Mouse (Mus musculus): ENCODE measurements around the gene Rela.

The Rela gene

DNA sequence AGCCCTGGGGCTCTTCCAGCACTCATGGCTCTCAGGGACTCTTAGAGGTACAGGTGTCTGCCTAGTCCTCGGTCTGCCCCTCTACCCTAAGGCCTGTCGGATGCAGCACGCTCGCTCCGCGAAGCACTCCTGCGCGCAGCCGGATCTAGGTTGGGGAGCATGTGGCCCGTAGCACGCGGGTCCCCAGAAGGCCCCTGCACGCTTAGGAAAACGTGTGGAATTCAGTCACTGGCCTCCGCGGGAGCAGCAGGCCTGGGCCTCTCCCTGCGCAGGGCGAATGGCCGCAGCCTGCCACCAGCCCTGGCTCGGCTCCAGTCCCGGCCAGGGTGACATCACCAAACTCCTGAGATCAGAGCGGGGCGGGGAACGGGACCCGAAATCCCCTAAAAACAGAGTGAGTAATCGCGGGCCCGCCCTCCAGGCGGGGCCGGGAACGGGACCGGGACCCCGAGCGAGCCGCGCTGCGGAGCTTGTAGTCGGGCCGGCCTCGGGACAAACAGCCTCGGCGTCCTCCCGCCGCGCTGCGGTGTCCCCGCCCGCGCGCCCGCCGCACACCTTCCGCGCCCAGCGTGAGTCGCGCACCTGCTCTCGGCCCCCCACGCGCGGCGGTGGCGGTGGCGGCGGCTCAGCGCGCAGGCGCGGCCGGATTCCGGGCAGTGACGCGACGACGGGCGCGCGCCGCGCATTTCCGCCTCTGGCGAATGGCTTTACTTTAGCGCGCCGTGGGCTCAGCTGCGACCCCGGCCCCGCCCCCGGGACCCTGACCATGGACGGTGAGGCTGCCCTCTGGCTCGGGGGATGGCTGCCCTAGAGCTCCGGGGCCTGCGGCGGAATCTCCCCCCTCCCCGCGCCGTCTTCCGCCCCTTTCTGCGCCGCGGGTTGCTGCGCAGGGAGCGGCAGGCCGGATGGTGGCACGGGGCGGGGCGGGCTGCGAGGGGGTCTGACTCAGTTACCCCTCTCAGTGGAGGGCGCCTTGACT, at the start of gene Rela:
Rela (plus strand) TSS at position 415 of the 979 bp plus-strand sequence.
- DNase-seq: peak; percentile 95

DNA sequence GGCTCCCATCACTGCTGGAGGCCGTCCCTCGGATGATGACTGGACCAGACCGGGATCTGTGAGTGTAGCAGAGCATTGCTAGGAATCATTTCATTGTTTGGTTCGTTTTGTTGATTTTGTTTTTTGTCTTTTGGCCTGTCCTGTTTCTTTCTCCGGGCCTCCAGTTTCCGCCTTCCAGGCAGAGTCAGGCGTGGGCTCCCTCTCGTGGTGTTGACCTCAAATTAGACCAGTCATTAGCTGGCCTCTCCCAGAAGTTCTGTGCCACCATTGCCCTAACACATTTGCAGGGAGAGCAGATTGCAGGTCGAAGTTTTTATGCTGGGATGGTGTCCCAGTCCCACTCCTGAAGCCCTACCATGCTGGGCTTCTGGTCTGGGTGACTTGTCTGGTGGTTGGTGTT, 48.1 kb upstream of the Rela start:
- DNase-seq: no peak

- DNase-seq: no peak
Observed at GRCm38 (mm10) chr19:5591888-5592287, 45.4 kb upstream of the Rela start.

DNA sequence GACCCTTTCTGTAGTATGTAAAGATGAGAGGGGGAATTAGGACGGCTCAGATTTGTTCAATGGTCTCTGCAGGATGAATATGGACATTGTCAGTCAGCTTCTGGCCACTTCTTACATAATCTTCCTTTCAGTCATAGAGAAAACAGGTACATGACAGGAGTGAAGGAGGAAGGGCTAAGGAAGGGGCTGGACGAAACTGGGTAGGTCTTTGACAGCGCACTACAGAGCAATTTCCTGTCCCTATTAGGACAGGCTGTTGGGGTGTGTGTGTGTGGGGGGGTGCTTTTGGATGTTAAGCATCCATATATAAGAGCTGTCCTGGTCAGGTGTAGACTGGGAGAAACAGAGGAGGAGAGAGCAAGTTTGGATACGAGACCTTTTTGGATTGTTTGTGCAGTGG, 38.1 kb upstream of the Rela start:
- DNase-seq: no peak

DNA sequence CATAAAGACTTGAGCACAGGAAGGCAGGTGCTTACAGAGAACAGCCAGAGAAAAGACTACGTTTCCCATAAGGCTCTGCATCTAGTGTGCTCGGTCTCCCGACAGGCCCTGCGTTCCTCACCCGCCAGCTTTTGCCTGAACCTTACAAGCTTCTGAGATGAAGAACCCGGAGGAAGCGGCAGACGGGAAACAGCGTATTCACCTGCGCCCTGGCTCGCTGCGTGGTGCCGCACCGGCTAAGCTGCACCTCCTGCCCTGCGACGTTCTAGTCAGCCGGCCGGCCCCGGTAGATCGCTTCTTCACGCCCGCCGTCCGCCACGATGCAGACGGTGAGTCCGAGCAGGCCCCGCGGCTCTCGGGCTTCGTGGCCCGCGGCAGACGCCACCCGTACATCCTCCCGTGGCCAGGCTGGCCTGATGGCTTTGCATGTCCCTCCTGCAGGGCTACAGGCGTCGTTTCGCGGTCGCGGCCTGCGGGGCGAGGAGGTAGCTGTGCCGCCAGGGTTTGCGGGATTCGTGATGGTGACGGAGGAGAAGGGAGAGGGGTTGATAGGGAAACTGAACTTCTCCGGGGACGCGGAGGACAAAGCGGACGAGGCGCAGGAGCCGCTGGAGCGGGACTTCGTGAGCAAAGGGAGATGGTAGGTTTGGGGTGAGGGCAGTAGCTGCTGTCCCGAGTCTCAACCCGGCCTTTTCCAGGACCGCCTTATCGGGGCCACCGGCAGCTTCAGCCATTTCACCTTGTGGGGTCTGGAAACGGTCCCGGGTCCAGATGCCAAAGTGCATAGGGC, 35.3 kb upstream of the Rela start, which contains the start of gene Rnaseh2c:
Rnaseh2c (plus strand) TSS at position 122 of the 790 bp plus-strand sequence.
- peak; percentile 80 to 81 for DNase-seq

DNA sequence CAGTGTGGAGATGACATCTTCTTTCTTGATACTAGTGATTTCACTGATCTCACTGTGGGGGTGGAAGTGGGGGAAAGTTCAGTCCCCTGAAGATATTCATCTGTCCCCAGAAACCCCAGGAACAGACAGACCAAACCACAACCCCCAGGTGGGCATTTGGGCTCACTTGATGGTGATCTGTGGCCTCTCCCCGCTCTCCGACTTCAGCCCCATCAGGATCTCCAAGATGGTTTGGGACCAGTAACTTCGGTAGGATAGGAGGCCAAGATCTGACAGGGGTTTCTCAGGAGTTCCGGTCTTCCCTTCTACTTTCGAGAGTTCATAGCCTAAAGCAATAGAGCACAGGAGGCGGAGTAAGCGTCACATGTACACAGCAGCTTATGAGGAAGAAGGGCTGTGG, 33.6 kb upstream of the Rela start:
- no peak for DNase-seq

GRCm38 (mm10) chr19:5605126-5605525, 32.2 kb upstream of the Rela start:
- no peak for DNase-seq

- DNase-seq: no peak
Observed at GRCm38 (mm10) chr19:5606196-5606595, 31.1 kb upstream of the Rela start.

GRCm38 (mm10) chr19:5607705-5608410, 29.4 kb upstream of the Rela start:
- DNase-seq: no peak

GRCm38 (mm10) chr19:5608707-5609106, 28.6 kb upstream of the Rela start:
- DNase-seq: peak in 1 of 2 experiments; percentile 26

- no peak for DNase-seq
Observed at GRCm38 (mm10) chr19:5609171-5609546, 28.1 kb upstream of the Rela start.

DNA sequence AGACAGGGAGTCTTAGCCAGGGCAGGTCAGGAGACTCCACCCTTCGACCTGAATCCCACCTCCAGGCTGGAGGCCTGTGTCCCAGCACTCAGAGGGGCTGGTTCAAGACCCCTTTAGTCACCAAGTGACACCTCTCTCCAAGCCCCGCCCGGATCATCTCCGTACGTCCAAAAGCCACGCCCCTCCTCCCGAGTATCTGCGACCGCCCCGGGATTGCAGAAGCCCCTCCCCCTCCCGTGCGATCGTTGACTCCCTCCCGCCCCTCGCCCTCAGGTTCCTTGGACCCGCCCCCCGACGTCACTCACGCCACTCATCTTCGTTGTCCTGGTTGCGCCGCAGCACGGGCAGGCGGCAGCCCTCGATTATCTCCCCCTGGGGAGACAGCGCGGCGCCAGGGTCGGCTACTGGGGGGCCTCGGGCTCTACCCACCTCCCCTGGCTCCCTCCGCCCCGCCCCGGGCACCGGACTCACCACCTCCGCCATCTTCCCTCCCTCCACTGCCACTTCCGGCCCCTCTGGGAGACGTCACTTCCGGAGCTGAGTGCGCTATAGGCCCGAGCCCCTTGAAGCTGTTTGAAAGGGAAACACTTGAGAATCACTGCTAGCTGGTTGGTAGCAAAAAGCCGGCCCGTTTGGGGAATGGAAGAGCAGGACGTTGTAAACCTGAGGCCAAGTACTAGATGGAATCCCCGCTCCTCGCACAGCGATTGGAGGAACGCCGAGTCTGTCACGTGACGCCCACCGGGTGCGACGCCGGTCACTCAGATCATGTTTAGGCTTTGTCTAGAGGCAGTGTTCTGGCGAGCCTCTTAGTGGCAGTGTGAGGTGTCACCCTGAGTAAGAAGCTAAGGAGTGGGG, 27.5 kb upstream of the Rela start, which contains the start of gene Kat5:
Kat5 (minus strand) TSS at position 691 of the 858 bp plus-strand sequence.
- peak; percentile 89 to 94 for DNase-seq

DNA sequence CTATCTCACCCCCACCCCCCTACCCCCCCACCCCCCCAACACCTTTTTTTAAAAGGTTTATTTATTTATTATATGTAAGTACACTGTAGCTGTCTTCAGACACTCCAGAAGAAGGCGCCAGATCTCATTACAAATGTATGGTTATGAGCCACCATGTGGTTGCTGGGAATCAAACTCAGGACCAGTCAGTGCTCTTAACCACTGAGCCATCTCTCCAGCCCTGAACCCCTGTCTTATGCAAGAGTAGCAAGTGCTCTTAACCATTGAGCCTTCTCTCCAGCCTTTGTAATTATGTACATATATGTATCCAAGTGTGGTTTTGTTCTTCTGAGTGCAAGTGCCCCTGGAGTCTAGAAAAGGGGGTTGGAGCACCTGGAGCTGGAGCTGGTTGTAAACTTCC, 25.3 kb upstream of the Rela start:
- DNase-seq: no peak

GRCm38 (mm10) chr19:5612762-5613411, 24.4 kb upstream of the Rela start:
- DNase-seq: no peak

- DNase-seq: no peak
Observed at GRCm38 (mm10) chr19:5614953-5615352, 22.3 kb upstream of the Rela start.

GRCm38 (mm10) chr19:5620007-5620406, 17.3 kb upstream of the Rela start:
- DNase-seq: no peak

DNA sequence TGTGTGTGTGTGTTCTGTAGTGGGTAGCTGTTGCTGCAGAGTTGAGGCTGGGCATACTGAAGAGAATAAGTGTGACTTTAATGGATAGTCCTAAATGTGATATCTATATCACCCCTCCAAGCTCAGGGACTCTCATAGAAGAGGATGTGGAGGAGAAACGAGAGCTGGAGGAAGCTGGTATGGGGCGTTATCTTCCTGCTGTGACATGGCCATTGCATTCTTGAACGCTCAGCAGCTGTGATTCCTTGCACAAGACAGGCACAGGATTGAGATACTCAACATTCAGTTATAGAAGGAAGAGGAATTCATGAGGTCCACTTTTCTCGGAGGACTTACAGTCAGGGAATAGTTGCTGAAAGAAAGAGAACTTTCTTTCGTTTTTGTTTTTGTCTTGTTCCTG, 15.4 kb upstream of the Rela start:
- DNase-seq: no peak

DNA sequence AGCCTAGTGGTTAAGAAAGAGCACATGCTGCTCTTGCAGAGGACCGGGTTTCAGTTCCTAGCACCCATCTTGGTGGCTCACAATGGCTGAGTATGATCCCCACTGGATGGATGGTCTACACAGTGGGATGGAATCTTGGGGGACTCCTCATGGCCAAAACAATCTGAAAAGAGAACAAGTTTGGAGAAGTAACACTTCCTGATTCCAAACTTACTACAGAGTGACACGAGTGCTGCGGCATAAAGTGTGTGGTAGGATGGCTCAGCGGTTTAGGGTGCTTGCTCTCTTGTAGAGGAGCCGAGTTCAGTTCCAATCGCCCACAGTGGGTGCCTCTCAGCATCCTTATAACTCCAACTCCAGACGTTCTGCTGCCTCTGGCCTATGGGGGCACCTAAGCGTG, 12.0 kb upstream of the Rela start:
- no peak for DNase-seq

DNA sequence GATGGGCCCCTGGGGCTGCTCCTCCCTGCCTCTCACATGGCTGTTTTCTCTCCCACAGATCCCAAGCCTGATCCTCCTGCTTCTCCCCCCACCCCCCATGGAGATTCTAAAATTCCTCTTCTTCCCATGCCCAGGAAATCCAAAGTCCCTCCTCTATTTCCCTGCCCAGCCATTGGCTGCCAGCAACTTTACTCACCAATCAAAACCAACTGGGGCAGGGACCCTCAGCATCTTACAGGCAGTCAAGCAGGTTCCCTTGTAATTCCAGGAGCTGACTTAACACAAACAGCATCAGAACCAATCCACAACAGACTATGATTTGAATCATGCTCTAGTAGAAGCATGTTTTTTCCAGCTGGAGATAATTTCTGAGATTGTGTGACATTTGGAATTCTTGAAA, 7.4 kb upstream of the Rela start:
- no peak for DNase-seq

GRCm38 (mm10) chr19:5632120-5632519, 5.2 kb upstream of the Rela start:
- no peak for DNase-seq

DNA sequence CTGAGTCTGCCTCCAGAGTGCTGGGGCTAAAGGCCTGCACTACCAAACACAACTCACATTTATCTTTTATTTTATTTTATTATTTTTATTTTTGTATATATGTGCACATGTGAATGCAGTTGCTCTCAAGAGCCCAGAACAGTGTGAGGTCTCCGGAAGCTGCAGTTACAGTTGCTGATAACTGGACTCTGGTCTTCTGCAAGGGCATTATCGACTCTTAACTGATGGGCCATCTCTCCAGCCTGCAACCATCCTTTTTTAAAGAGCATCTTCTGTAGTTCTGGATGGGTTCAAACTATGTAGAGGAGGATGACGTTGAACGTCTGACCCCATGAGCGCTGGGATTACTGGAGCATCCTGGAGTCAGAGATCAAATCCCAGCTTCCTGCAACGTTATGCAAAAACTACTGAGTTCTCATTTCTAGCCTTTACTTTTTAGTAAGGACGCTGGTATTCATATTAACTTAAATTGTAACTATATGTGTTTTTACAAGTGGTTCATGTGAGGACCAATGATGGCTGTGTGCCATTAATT, 1.2 kb upstream of the Rela start:
- DNase-seq: no peak

All from cerebellum, postnatal 36 days (tissue).